ENCODE assay signal across 10 mouse cellular contexts in the genomic region with DNA sequence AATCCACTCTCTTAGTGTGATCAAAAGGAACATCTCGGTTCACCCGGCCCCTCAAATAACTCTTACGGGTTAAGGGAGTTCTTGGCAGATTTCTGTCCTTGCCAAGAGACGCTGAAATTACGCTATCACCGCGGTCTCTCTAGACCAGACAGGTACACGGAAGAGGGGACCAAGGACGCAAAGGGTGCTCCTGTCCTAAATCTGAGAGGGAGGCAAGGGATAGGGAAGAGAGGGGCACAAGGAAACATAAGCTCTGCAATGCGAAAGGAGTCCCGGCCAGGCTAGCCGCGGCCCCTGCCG. TPM values are rescaled to one million over a fixed set of nuclear protein-coding genes. Genes with fewer than 3 reads are reported as not detected.
DNase-seq lines count a peak whose midpoint lies in the region; TF ChIP-seq lines count a peak whose summit lies in the region.
"Had no signal": no experiment of that assay in that cellular context is flagged by ENCODE, and none has a peak within 500 bp of the region (broad histone marks: within the 10 kb centered on the region; RNA-seq: fewer than 3 reads in every experiment).

No protein-coding gene starts in this region.

- 2% methylated on average over 14 of the region's 14 CpGs for WGBS in heart, embryonic 10.5 days
- WGBS in midbrain, embryonic 10.5 days = 3% methylated on average over 14 of the region's 14 CpGs
- WGBS in thymus, adult 2 months = 8% methylated on average over 14 of the region's 14 CpGs

- peak overlapping the region; percentile 74 for H3K4me3 ChIP-seq in heart, embryonic 10.5 days
- H3K4me3 ChIP-seq in midbrain, embryonic 10.5 days = peak overlapping the region; percentile 68
- no peak overlapping the region for H3K4me3 ChIP-seq in thymus, adult 2 months (ENCODE audit: control insufficient read depth, insufficient read depth, low read length)

- no peaks in the 10 kb centered on the region for H3K9me3 ChIP-seq in heart, embryonic 10.5 days
- no peaks in the 10 kb centered on the region for H3K9me3 ChIP-seq in midbrain, embryonic 10.5 days (replicated peaks)

- DNase-seq in heart, embryonic 10.5 days (ENCODE audit: low spot score) = no peak
- no peak for DNase-seq in heart, postnatal 36 days
- no peak for DNase-seq in brain, embryonic 14.5 days (ENCODE audit: low read depth)
- DNase-seq in heart, postnatal 4 days = peak; percentile 4
- no peak for DNase-seq in midbrain, embryonic 10.5 days (ENCODE audit: low spot score)
- DNase-seq in spleen, postnatal 14 days (ENCODE audit: low spot score in 2 of 2) = no peak
- DNase-seq in thymus, adult 2 months = no peak
- DNase-seq in frontal cortex, postnatal 25 days (ENCODE audit: low spot score in 2 of 2) = no peak

- no peak for TF ChIP-seq POLR2A in brain, embryonic 14.5 days (IDR thresholded peaks at IDR 0.05; ENCODE audit: borderline replicate concordance, extremely low read depth, insufficient read depth, insufficient read length, poor library complexity, severe bottlenecking)
- no peak for TF ChIP-seq POLR2A in thymus, adult 2 months (IDR thresholded peaks at IDR 0.05; ENCODE audit: control insufficient read depth, extremely low read depth, insufficient read depth, low read length, poor library complexity)

- H3K27me3 ChIP-seq in heart, embryonic 10.5 days (ENCODE audit: insufficient read depth, poor library complexity, severe bottlenecking) = peaks cover 62% of the 10 kb centered on the region
- H3K27me3 ChIP-seq in midbrain, embryonic 10.5 days (ENCODE audit: low read depth, poor library complexity, severe bottlenecking) = peaks cover 63% of the 10 kb centered on the region
- H3K27me3 ChIP-seq in thymus, adult 2 months (ENCODE audit: control insufficient read depth, insufficient read depth, low read length) = no peaks in the 10 kb centered on the region; the same call in 1 of the 2 replicates

- intact Hi-C loops in heart, postnatal 36 days (cut with DNase I) = no loop called here

- 0 out of 2 replicates have a peak, but pooled peaks have one; percentile 27 for TF ChIP-seq CTCF in brain, embryonic 14.5 days (IDR thresholded peaks at IDR 0.05; ENCODE audit: borderline replicate concordance, extremely low read depth, insufficient read depth, insufficient read length)
- TF ChIP-seq CTCF in thymus, adult 2 months (IDR thresholded peaks at IDR 0.05; ENCODE audit: borderline replicate concordance, control insufficient read depth, extremely low read depth, insufficient read depth, low read length, poor library complexity) = no peak

- H3K27ac ChIP-seq in heart, embryonic 10.5 days = no peak overlapping the region
- H3K27ac ChIP-seq in midbrain, embryonic 10.5 days (replicated peaks) = no peak overlapping the region
- H3K27ac ChIP-seq in thymus, adult 2 months (ENCODE audit: control insufficient read depth, insufficient read depth, low read length) = no peak overlapping the region

- H3K4me1 ChIP-seq in heart, embryonic 10.5 days = peaks cover 14% of the 10 kb centered on the region; the same call in 1 of the 2 replicates
- peaks cover 23% of the 10 kb centered on the region for H3K4me1 ChIP-seq in midbrain, embryonic 10.5 days
- H3K4me1 ChIP-seq in thymus, adult 2 months (replicated peaks; ENCODE audit: control insufficient read depth, insufficient read depth, low read length) = no peaks in the 10 kb centered on the region

- H3K36me3 ChIP-seq in heart, embryonic 10.5 days = no peaks in the 10 kb centered on the region
- no peaks in the 10 kb centered on the region for H3K36me3 ChIP-seq in midbrain, embryonic 10.5 days
- no peaks in the 10 kb centered on the region for H3K36me3 ChIP-seq in thymus, adult 2 months (ENCODE audit: control insufficient read depth, insufficient read depth, low read length)

RNA-seq across cellular contexts. Expression of a gene that starts 1.8 kb away (rescaled TPM):
- 0.27 and 1.1 TPM in 2 replicates for polyA plus RNA-seq in heart, embryonic 10.5 days (2016; fragmentation: Nextera tagmentation; extraction: Ambion mirVana)
- under 1 TPM; 0.35 to 0.72 TPM for total RNA-seq in heart, postnatal 36 days (2021)
- 0.40 and 0.55 TPM in 2 replicates for polyA plus RNA-seq in brain, embryonic 14.5 days (2012; rRNA removed)
- total RNA-seq in heart, postnatal 4 days (2021) = under 1 TPM; 0.12 to 0.36 TPM
- 0.26 and 0.39 TPM in 2 replicates for polyA plus RNA-seq in midbrain, embryonic 10.5 days (2016; fragmentation: Nextera tagmentation; extraction: Ambion mirVana)
- 0.28 and 0.36 TPM in 2 replicates for polyA plus RNA-seq in thymus, adult 2 months (2012; rRNA removed)
- polyA plus RNA-seq: C2C12 had no signal

RNA-seq across cellular contexts. Expression of a gene that starts 59.7 kb away (rescaled TPM):
- not detected in 2 replicates for polyA plus RNA-seq in heart, embryonic 10.5 days (2016; fragmentation: Nextera tagmentation; extraction: Ambion mirVana)
- total RNA-seq in heart, postnatal 36 days (2021) = not detected
- polyA plus RNA-seq in brain, embryonic 14.5 days (2012; rRNA removed) = not detected in 2 replicates
- total RNA-seq in heart, postnatal 4 days (2021) = not detected
- not detected in 2 replicates for polyA plus RNA-seq in midbrain, embryonic 10.5 days (2016; fragmentation: Nextera tagmentation; extraction: Ambion mirVana)
- polyA plus RNA-seq in thymus, adult 2 months (2012; rRNA removed) = 0.27 and 0.34 TPM in 2 replicates
- total RNA-seq: left cerebral cortex, postnatal 36 days had no signal
- polyA plus RNA-seq: C2C12 had no signal
